Mouse (Mus musculus) ES-CJ7 (cell line): ENCODE measurements around the gene Rbm20.

Experiments used
- DNase-seq: peaks from one replicate; pipeline ENCODE4 v3.0.0; 2011; ENCODE audit warnings: low read depth, low spot score

Gene Rbm20

GRCm38 (mm10) chr19:53671432-53671831, 5.7 kb upstream of the Rbm20 start:
- peak; percentile 38 for DNase-seq

DNA sequence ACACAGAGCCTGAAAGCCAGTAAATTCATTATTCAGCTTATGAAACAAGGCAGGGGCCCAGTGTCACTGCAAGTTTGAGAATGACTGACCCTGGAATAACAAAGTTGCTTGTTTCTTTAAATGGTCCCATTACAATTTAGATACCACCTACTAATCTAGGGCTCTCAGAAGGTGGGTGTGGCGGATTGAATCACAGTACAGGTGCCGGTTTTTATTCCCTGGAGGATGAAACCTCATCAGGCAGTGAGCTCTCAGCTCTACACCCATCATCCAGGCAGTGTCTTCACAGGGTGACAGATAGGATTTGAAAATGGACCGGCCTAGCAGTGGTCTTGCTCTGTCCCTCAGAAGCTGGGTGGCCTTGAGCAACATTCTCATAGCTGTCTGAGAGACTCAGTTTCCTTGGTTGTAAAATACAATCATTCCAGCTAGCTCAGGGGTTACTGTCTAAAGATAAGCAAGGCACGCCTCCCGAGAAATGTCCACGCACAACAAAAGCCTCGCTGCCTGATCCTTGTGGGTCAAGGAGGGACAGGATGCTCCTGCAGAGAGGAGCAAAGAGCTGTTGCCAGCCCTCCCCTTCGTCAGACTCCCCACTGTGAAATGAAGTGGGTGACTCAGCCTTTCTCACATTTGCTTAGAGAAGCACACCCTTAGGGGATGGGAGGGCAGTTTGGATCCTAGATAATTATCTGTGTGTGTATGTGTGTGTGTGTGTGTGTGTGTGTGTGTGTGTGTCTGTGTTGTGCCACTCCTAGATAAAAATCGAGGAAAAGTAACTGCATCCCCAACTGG, 2.8 kb upstream of the Rbm20 start:
- peak; percentile 65 for DNase-seq

GRCm38 (mm10) chr19:53676228-53676627, 878 bp upstream of the Rbm20 start:
- DNase-seq = no peak

DNA sequence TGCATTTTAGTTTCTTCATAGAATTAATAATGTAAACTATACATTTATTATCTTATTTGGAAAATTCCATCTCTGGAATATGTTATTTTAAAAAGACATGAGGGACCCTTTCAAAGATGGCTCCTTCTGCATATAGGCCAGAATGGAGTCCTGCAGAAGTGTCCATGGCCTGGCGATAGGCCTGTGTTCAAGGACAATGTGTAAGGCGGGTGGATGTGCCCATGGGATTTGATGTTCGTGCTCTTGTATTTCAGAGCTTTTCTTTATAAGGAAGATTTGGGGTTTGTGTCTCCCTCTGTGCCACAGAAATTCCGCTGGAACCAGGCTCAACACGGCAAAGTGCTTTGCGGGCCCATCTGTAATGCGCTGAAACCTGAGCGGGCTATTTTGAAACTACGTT, 2.1 kb downstream of the Rbm20 start:
- no peak for DNase-seq

- DNase-seq = no peak
Observed at GRCm38 (mm10) chr19:53679981-53680380, 2.9 kb downstream of the Rbm20 start.

- DNase-seq = no peak
Observed at GRCm38 (mm10) chr19:53682427-53682826, 5.3 kb downstream of the Rbm20 start.

DNA sequence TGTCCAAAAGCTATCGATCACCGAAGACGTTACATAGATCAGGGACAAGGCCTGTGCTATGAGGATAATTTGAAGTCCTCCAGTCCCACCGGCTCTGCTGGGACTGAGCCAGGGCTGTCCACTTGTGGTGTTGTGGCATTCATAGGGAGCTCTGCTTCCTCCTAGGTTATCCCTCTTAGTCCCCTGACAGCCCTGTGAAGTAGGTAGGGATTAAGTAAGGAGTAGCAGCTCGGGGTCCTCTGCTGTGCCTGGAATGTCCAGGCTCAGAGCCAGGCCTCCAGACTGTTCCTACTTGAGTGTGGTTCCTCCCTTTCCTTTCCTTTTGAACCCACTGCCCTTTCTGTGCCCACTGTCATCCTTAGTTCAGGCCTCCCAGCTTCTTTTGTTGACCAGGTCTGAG, 10.5 kb downstream of the Rbm20 start:
- no peak for DNase-seq

DNA sequence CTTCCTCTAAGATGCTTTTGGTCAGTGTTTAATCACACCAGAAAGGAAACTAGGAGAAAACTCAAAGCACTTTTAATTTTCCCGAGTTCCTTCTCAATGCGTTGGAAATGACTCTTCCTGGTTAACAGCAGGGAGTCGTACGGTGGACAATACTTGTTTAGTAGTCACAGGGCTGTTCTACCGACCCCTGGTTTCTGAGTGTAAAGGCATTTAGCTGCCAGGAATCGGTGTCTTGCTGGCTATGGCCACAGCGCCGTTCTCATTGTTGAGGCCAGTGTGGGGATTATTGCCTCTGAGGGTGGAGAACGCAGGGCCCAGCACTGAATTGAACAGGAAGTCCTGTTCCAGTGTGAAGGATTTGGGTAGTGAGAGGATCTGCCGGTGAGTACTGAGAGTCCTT, 13.7 kb downstream of the Rbm20 start:
- peak; percentile 37 for DNase-seq

- peak; percentile 37 for DNase-seq
Observed at GRCm38 (mm10) chr19:53694020-53694419, 16.9 kb downstream of the Rbm20 start.

- DNase-seq = no peak
Observed at GRCm38 (mm10) chr19:53696079-53696478, 19.0 kb downstream of the Rbm20 start.

- no peak for DNase-seq
Observed at GRCm38 (mm10) chr19:53696655-53697054, 19.5 kb downstream of the Rbm20 start.

DNA sequence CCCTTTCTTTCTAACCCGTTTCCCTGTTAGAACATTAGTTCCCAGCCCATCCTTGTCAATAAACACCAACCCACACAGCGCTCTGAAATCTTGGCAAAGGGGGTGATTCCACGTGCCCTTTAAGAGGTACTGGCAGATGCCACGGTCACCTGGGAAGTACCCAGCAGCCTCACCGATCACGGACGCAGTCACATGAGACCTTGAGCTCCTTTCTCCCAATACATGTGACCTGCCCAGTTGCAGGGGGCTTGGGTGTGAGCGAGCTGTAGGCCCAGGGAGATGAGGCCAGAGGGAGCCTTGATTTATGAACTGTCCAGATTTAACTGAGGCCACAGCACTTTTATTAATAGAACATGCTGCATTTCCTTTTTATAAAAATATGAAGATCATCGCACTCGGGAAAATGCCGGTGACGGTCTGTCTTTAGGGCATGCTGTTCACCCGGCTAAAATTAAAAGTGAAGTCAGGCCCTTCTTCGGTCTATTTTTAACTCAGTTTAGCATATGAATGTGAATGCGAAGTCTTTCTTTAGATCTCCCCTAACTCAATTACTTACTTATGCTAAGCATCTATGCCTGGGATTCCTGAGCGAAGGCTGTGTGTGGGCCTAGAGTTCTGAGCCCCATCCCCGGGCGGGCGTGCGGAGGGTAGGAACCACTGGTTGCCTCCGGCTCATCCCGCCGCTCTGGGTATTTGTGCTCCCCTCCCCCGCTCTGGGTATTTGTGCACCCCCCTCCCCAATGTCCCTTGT, 20.4 kb downstream of the Rbm20 start:
- peak; percentile 81 for DNase-seq

- DNase-seq = no peak
Observed at GRCm38 (mm10) chr19:53699671-53700070, 22.6 kb downstream of the Rbm20 start.

- peak; percentile 47 for DNase-seq
Observed at GRCm38 (mm10) chr19:53701434-53701833, 24.3 kb downstream of the Rbm20 start.

GRCm38 (mm10) chr19:53704895-53705823, 28.1 kb downstream of the Rbm20 start:
- DNase-seq = peak; percentile 91

- DNase-seq = no peak
Observed at GRCm38 (mm10) chr19:53708401-53708800, 31.3 kb downstream of the Rbm20 start.

DNA sequence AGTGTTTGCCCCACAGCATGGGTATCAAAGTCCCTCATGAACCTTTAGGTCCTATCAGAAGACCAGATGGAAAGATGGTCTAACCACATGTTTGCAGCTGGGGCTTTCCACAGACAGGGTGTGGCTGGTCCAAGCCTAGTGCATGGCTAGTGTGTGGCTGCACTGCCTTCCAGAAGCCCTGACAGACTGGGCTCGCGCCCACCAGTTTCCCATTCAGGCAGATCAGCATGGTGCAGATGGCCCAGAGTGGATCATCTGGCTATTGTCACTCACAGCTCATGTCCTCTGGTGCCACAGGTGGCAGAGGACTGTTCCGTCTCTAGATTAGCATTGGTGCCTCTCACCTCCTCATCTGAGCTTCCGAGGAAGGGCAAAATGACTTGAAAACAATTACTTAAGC, 33.8 kb downstream of the Rbm20 start:
- no peak for DNase-seq

DNA sequence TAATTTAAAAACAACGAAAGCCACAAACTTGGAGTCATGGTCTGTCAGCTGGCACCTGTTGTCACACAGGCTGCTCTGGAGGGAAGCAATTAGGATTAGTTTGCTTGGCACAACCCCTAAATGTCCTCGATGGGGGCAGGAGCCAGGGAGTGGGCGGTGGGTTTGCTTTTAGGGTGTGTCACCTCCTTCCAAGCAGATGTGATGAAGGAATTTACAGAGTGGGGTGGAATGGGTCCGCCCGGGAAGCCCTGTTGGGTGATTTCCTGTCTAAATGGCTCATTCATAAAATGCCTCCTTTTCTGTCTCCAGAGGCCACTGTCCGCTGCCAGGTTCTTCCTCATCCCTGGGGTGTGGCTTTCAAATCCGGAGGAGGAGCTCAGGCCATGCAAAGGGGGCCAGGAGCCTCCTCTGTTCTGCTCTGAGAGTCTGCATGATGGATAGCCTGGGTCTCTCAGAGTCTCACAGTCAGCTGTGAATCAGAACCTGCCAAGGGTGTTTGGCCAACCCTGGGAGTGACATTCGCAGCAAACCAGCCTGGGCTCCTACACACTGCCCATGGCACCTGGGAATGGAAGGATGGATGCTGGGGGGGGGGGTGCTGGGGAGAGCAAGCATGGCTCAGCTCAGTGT, 34.3 kb downstream of the Rbm20 start:
- DNase-seq = peak; percentile 58

GRCm38 (mm10) chr19:53712297-53713025, 35.4 kb downstream of the Rbm20 start:
- no peak for DNase-seq

GRCm38 (mm10) chr19:53713364-53713763, 36.3 kb downstream of the Rbm20 start:
- no peak for DNase-seq

DNA sequence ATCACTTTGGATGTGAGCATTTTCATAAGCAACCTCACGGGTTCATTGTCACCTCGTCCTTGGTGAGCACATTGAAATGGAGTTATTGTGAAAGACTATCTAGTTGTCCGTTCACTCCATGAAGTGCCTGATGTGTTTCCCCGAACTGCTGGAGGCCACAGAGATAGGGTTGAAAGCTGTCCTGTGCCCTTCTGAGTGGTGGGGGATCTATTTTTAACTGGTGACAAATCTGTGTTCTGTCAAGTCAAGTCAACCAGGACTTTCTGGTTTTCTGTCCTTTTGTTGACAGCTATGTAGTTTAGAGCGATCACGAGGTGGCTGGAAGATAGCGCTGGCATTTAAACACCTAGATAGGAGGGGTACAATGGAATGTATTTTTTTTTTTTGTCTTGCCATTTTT, 39.4 kb downstream of the Rbm20 start:
- DNase-seq = no peak
